In genomic region chr5:92384855-92385254, GRCm38 (mm10) we compare ENCODE assay signal across 11 mouse cellular contexts. TPM values are rescaled to one million over a fixed set of nuclear protein-coding genes. Genes with fewer than 3 reads are reported as not detected.
DNase-seq lines count a peak whose midpoint lies in the region; ATAC-seq and TF ChIP-seq lines count a peak whose summit lies in the region.
"Had no signal": no experiment of that assay in that cellular context is flagged by ENCODE, and none has a peak within 500 bp of the region (broad histone marks: within the 10 kb centered on the region; RNA-seq: fewer than 3 reads in every experiment).

No protein-coding gene starts in this region.

- H3K4me3 ChIP-seq in liver, embryonic 12.5 days, result no peak overlapping the region
- no peak overlapping the region for H3K4me3 ChIP-seq in hindbrain, embryonic 11.5 days (ENCODE audit: low read depth, low read length)
- H3K4me3 ChIP-seq: embryonic facial prominence, embryonic 12.5 days; limb, embryonic 10.5 days; neural tube, embryonic 12.5 days had no signal

- peaks cover 23% of the 10 kb centered on the region for H3K4me1 ChIP-seq in liver, embryonic 12.5 days
- H3K4me1 ChIP-seq in hindbrain, embryonic 11.5 days (replicated peaks; ENCODE audit: control insufficient read depth, insufficient read depth, low read length), result no peaks in the 10 kb centered on the region
- H3K4me1 ChIP-seq: embryonic facial prominence, embryonic 12.5 days; neural tube, embryonic 12.5 days had no signal

- no peaks in the 10 kb centered on the region for H3K9me3 ChIP-seq in liver, embryonic 12.5 days (replicated peaks)
- no peaks in the 10 kb centered on the region for H3K9me3 ChIP-seq in hindbrain, embryonic 11.5 days (ENCODE audit: control insufficient read depth, low read length)
- H3K9me3 ChIP-seq: embryonic facial prominence, embryonic 12.5 days; limb, embryonic 10.5 days; neural tube, embryonic 12.5 days had no signal

- H3K27ac ChIP-seq in liver, embryonic 12.5 days, result no peak overlapping the region
- no peak overlapping the region for H3K27ac ChIP-seq in hindbrain, embryonic 11.5 days (ENCODE audit: low read depth, low read length)
- H3K27ac ChIP-seq: embryonic facial prominence, embryonic 12.5 days; limb, embryonic 10.5 days; neural tube, embryonic 12.5 days had no signal

- in situ Hi-C loops in Patski (cut with MboI; ENCODE audit: low pct_unique_long_range_greater_than_20kb), result no loop called here

- ATAC-seq in CD4-positive, CD25-positive, alpha-beta regulatory T cell, adult 4 months, result no peak
- ATAC-seq in liver, embryonic 12.5 days, result no peak
- ATAC-seq in Patski, result no peak
- peak; percentile 81 for ATAC-seq in megakaryocyte progenitor cell, adult 5-6 weeks (replicated peaks; ENCODE audit: poor library complexity)
- ATAC-seq in hindbrain, embryonic 11.5 days (ENCODE audit: low FRiP score), result no peak

- H3K4me2 ChIP-seq in liver, embryonic 12.5 days, result no peak overlapping the region
- H3K4me2 ChIP-seq in hindbrain, embryonic 11.5 days (replicated peaks; ENCODE audit: low read depth, low read length), result no peak overlapping the region
- H3K4me2 ChIP-seq: embryonic facial prominence, embryonic 12.5 days; neural tube, embryonic 12.5 days had no signal

- peaks cover 23% of the 10 kb centered on the region for H3K27me3 ChIP-seq in liver, embryonic 12.5 days (replicated peaks)
- peaks cover 16% of the 10 kb centered on the region for H3K27me3 ChIP-seq in Patski
- H3K27me3 ChIP-seq in hindbrain, embryonic 11.5 days (ENCODE audit: control insufficient read depth, insufficient read depth, low read length), result no peaks in the 10 kb centered on the region
- H3K27me3 ChIP-seq: embryonic facial prominence, embryonic 12.5 days had no signal

- no peak overlapping the region for H3K9ac ChIP-seq in liver, embryonic 12.5 days
- no peak overlapping the region for H3K9ac ChIP-seq in hindbrain, embryonic 11.5 days (ENCODE audit: low read depth, low read length)
- H3K9ac ChIP-seq: embryonic facial prominence, embryonic 12.5 days; neural tube, embryonic 12.5 days had no signal

- peak; percentile 91 for TF ChIP-seq CTCF in Patski (IDR thresholded peaks at IDR 0.05)

- 37% methylated on average over 7 of the region's 7 CpGs for WGBS in liver, embryonic 12.5 days (ENCODE audit: insufficient replicate concordance)
- WGBS in hindbrain, embryonic 11.5 days, result 44% methylated on average over 7 of the region's 7 CpGs

- no peaks in the 10 kb centered on the region for H3K36me3 ChIP-seq in liver, embryonic 12.5 days
- H3K36me3 ChIP-seq in hindbrain, embryonic 11.5 days (ENCODE audit: control insufficient read depth, insufficient read depth, low read length), result no peaks in the 10 kb centered on the region
- H3K36me3 ChIP-seq: embryonic facial prominence, embryonic 12.5 days; limb, embryonic 10.5 days; neural tube, embryonic 12.5 days had no signal

- POLR2A ChIA-PET in Patski (lab: Charles Lee), result no interaction called here

- CTCF ChIA-PET in Patski (lab: Charles Lee), result interaction anchor here (0.7 to 7.4 kb wide), 15 partner anchors 10 to 75 kb away, joined by 3 to 65 read pairs (median 5); partner anchors contain the start of gene Sdad1

- DNase-seq in CD4-positive, CD25-positive, alpha-beta regulatory T cell, adult 2 months (ENCODE audit: low read depth, low spot score), result peak; percentile 65
- DNase-seq in liver (peak; percentile 47), Patski (ENCODE audit: low read depth, low spot score) (no peak)
- no peak for DNase-seq in hindbrain, embryonic 11.5 days (ENCODE audit: low spot score)
- DNase-seq in layer of hippocampus, adult 9-11 months, result no peak

RNA-seq across cellular contexts. Expression of gene Cxcl10, which starts 36.2 kb away (rescaled TPM):
- polyA plus RNA-seq in CD4-positive, CD25-positive, alpha-beta regulatory T cell, adult 4 months (2017; shearing (Covaris generic)), result 10 to 100 TPM; 12.1 to 23.6 TPM
- 6.6 and 6.7 TPM in 2 replicates for polyA plus RNA-seq in liver, embryonic 12.5 days (2016; fragmentation: Nextera tagmentation; extraction: Ambion mirVana)
- 2.1 TPM for polyA plus RNA-seq in Patski (2021)
- 4.7 and 10.5 TPM in 2 replicates for total RNA-seq in megakaryocyte progenitor cell, adult 5-6 weeks (2015)
- total RNA-seq in megakaryocyte progenitor cell, adult 5-6 weeks (2017), result 1.3 and 5.3 TPM in 2 replicates
- 0.57 and 0.71 TPM in 2 replicates for polyA plus RNA-seq in hindbrain, embryonic 11.5 days (2014; fragmentation: Nextera tagmentation; extraction: Ambion mirVana)

RNA-seq across cellular contexts. Expression of gene Nup54, which starts 50.2 kb away (rescaled TPM):
- polyA plus RNA-seq in CD4-positive, CD25-positive, alpha-beta regulatory T cell, adult 4 months (2017; shearing (Covaris generic)), result 10 to 100 TPM; 41.3 to 42.7 TPM
- 49.0 and 49.2 TPM in 2 replicates for polyA plus RNA-seq in liver, embryonic 12.5 days (2016; fragmentation: Nextera tagmentation; extraction: Ambion mirVana)
- 48.6 TPM for polyA plus RNA-seq in Patski (2021)
- total RNA-seq in megakaryocyte progenitor cell, adult 5-6 weeks (2015), result 78.1 and 96.0 TPM in 2 replicates
- total RNA-seq in megakaryocyte progenitor cell, adult 5-6 weeks (2017), result 75.8 and 82.2 TPM in 2 replicates
- 67.5 and 69.3 TPM in 2 replicates for polyA plus RNA-seq in hindbrain, embryonic 11.5 days (2014; fragmentation: Nextera tagmentation; extraction: Ambion mirVana)

RNA-seq across cellular contexts. Expression of gene Art3, which starts 53.2 kb away (rescaled TPM):
- 10 to 100 TPM in 1 of 2 experiments, 1 to 10 TPM in 1; 9.2 to 11.0 TPM for polyA plus RNA-seq in CD4-positive, CD25-positive, alpha-beta regulatory T cell, adult 4 months (2017; shearing (Covaris generic))
- 0.78 and 1.0 TPM in 2 replicates for polyA plus RNA-seq in liver, embryonic 12.5 days (2016; fragmentation: Nextera tagmentation; extraction: Ambion mirVana)
- not detected for polyA plus RNA-seq in Patski (2021)
- 1.2 and 1.5 TPM in 2 replicates for total RNA-seq in megakaryocyte progenitor cell, adult 5-6 weeks (2015)
- 0.54 TPM in 1 of 2 replicates, not detected in the other for total RNA-seq in megakaryocyte progenitor cell, adult 5-6 weeks (2017)
- polyA plus RNA-seq in hindbrain, embryonic 11.5 days (2014; fragmentation: Nextera tagmentation; extraction: Ambion mirVana), result 3.4 and 3.6 TPM in 2 replicates

RNA-seq across cellular contexts. Expression of gene Cxcl9, which starts 57.0 kb away (rescaled TPM):
- polyA plus RNA-seq in CD4-positive, CD25-positive, alpha-beta regulatory T cell, adult 4 months (2017; shearing (Covaris generic)), result under 1 TPM in 1 of 2 experiments, not detected in 1; 0.26 TPM
- not detected in 2 replicates for polyA plus RNA-seq in liver, embryonic 12.5 days (2016; fragmentation: Nextera tagmentation; extraction: Ambion mirVana)
- 0.03 TPM for polyA plus RNA-seq in Patski (2021)
- total RNA-seq in megakaryocyte progenitor cell, adult 5-6 weeks (2015), result 0.37 and 1.2 TPM in 2 replicates
- 0.27 and 0.33 TPM in 2 replicates for total RNA-seq in megakaryocyte progenitor cell, adult 5-6 weeks (2017)
- not detected in 2 replicates for polyA plus RNA-seq in hindbrain, embryonic 11.5 days (2014; fragmentation: Nextera tagmentation; extraction: Ambion mirVana)
- polyA plus RNA-seq: embryonic facial prominence, embryonic 12.5 days; limb, embryonic 10.5 days; neural tube, embryonic 12.5 days had no signal

Comparison
In these comparisons a context has a peak if more than half of its experiments do, and no peak if none do; other contexts are left out.
1. DNase-seq: peak in CD4-positive, CD25-positive, alpha-beta regulatory T cell, adult 2 months (single experiment) and liver (single experiment); none in Patski (single experiment), hindbrain, embryonic 11.5 days (single experiment) and layer of hippocampus, adult 9-11 months (single experiment).